Mouse (Mus musculus) CH12.LX (cell line): Measurements from ENCODE around the gene Cd81. TPM values are rescaled to one million over a fixed set of nuclear protein-coding genes. Genes with fewer than 3 reads are reported as not detected.
A peak's percentile ranks its signal among the peaks of the same experiment; 100 is the strongest.

Experiments
- DNase-seq: peaks from one replicate; pipeline ENCODE4 v3.0.0-alpha.2; 2013; ENCODE audit errors: extremely low read depth
- H3K27ac ChIP-seq: 2 replicates; pipeline ENCODE4 v1.5.1; 2012; ENCODE audit warnings: low read depth, mild to moderate bottlenecking, control low read depth, moderate library complexity; ENCODE audit not compliant: insufficient read depth
- H3K27me3 ChIP-seq: replicated peaks from 2 replicates; pipeline ENCODE3; 2012; ENCODE audit warnings: inconsistent platforms
- H3K36me3 ChIP-seq, 2 experiments: replicated peaks in 1 of 2; 2 replicates each; pipeline versions ENCODE3 to v1.6.1; 2012; ENCODE audit warnings: inconsistent platforms in 1 of 2, low read length in 1 of 2, mild to moderate bottlenecking in 1 of 2, mixed read lengths in 1 of 2, moderate library complexity in 1 of 2; ENCODE audit not compliant: control insufficient read depth in 1 of 2, insufficient read depth in 1 of 2
- H3K4me1 ChIP-seq, 2 experiments: 2 replicates each; pipeline ENCODE4 v1.6.1; 2012; ENCODE audit warnings: inconsistent platforms in 1 of 2, moderate library complexity in 1 of 2; ENCODE audit not compliant: insufficient read depth in 2 of 2, control insufficient read depth in 1 of 2
- H3K4me2 ChIP-seq: 2 replicates; pipeline ENCODE4 v1.6.1; 2012; ENCODE audit warnings: low read depth, mild to moderate bottlenecking, control low read depth; ENCODE audit not compliant: poor library complexity, insufficient read depth, severe bottlenecking
- H3K4me3 ChIP-seq, 3 experiments: fragments of 150-350 bp in 1 of 3; sonication (generic) in 1 of 3; replicated peaks in 1 of 3; 2 replicates each; pipeline versions ENCODE3 to v1.5.1; 2011 to 2012; ENCODE audit warnings: low read depth in 2 of 3, low read length in 2 of 3, mild to moderate bottlenecking in 2 of 3, moderate library complexity in 2 of 3, control low read depth in 1 of 3, improper control_type of control experiment in 1 of 3, inconsistent platforms in 1 of 3, mixed read lengths in 1 of 3; ENCODE audit not compliant: poor library complexity in 1 of 3
- H3K79me2 ChIP-seq: replicated peaks from 2 replicates; pipeline ENCODE4 v1.6.1; 2012; ENCODE audit warnings: mild to moderate bottlenecking, moderate library complexity; ENCODE audit not compliant: control insufficient read depth, poor library complexity, insufficient read depth, severe bottlenecking; ENCODE audit errors: extremely low read depth
- H3K9ac ChIP-seq: 2 replicates; pipeline ENCODE4 v1.6.1; 2012; ENCODE audit warnings: low read depth, mild to moderate bottlenecking, control low read depth, moderate library complexity; ENCODE audit not compliant: insufficient read depth
- H3K9me3 ChIP-seq: replicated peaks from 2 replicates; pipeline ENCODE3; 2012; ENCODE audit warnings: low read length, inconsistent platforms, mixed read lengths
- BHLHE40 ChIP-seq: IDR thresholded peaks from 2 replicates; pipeline ENCODE4 v1.6.1; 2011; ENCODE audit warnings: mild to moderate bottlenecking, low read depth, low read length, improper control_type of control experiment
- CHD2 ChIP-seq: IDR thresholded peaks from 2 replicates; pipeline ENCODE4 v1.6.1; 2011; ENCODE audit warnings: low read length, improper control_type of control experiment
- E2F4 ChIP-seq: IDR thresholded peaks from 2 replicates; pipeline ENCODE4 v1.6.1; 2011; ENCODE audit warnings: low read depth, low read length, improper control_type of control experiment; ENCODE audit not compliant: insufficient replicate concordance
- ELF1 ChIP-seq: IDR thresholded peaks from 2 replicates; pipeline ENCODE4 v1.6.1; 2014; ENCODE audit warnings: low read depth, mild to moderate bottlenecking, inconsistent platforms, low read length, improper control_type of control experiment
- EP300 ChIP-seq: IDR thresholded peaks from 2 replicates; pipeline ENCODE4 v1.6.1; 2011; ENCODE audit warnings: low read length, improper control_type of control experiment
- ETS1 ChIP-seq: conservative IDR thresholded peaks from 2 replicates; pipeline ENCODE4 v1.6.1; 2012; ENCODE audit warnings: low read depth, mild to moderate bottlenecking, inconsistent platforms, low read length, improper control_type of control experiment, moderate library complexity
- GABPA ChIP-seq: IDR thresholded peaks from 2 replicates; pipeline ENCODE4 v1.6.1; 2012; ENCODE audit warnings: low read depth, low read length, improper control_type of control experiment, inconsistent platforms; ENCODE audit not compliant: insufficient replicate concordance
- HCFC1 ChIP-seq: IDR thresholded peaks from 2 replicates; pipeline ENCODE4 v1.6.1; 2012; ENCODE audit warnings: low read depth, mild to moderate bottlenecking, inconsistent platforms, low read length, improper control_type of control experiment
- IRF4 ChIP-seq: IDR thresholded peaks from 2 replicates; pipeline ENCODE4 v1.6.1; 2014; ENCODE audit warnings: low read depth, mild to moderate bottlenecking, inconsistent platforms, low read length, improper control_type of control experiment
- JUN ChIP-seq: IDR thresholded peaks from 2 replicates; pipeline ENCODE4 v1.6.1; 2011; ENCODE audit warnings: low read depth, mild to moderate bottlenecking, low read length, improper control_type of control experiment, moderate library complexity; ENCODE audit not compliant: insufficient read depth
- JUND ChIP-seq: conservative IDR thresholded peaks from 2 replicates; pipeline ENCODE4 v1.6.1; 2011; ENCODE audit warnings: low read depth, low read length, improper control_type of control experiment
- KAT2A ChIP-seq: IDR thresholded peaks from 2 replicates; pipeline ENCODE4 v1.6.1; 2012; ENCODE audit warnings: low read length, improper control_type of control experiment, inconsistent platforms; ENCODE audit not compliant: insufficient replicate concordance
- MAFK ChIP-seq: IDR thresholded peaks from 2 replicates; pipeline ENCODE4 v1.6.1; 2011; ENCODE audit warnings: low read length, improper control_type of control experiment; ENCODE audit not compliant: insufficient replicate concordance
- MXI1 ChIP-seq: IDR thresholded peaks from 2 replicates; pipeline ENCODE4 v1.6.1; 2011; ENCODE audit warnings: mild to moderate bottlenecking, low read depth, low read length, improper control_type of control experiment
- MYC ChIP-seq: IDR thresholded peaks from 2 replicates; pipeline ENCODE4 v1.6.1; 2011; ENCODE audit warnings: low read depth, mild to moderate bottlenecking, improper control_type of control experiment, low read length
- NELFE ChIP-seq: IDR thresholded peaks from 2 replicates; pipeline ENCODE4 v1.6.1; 2011; ENCODE audit warnings: low read depth, low read length, improper control_type of control experiment
- NRF1 ChIP-seq: IDR thresholded peaks from 2 replicates; pipeline ENCODE4 v1.6.1; 2014; ENCODE audit warnings: low read depth, mild to moderate bottlenecking, inconsistent platforms, low read length, improper control_type of control experiment, moderate library complexity
- POLR2AphosphoS2 ChIP-seq: IDR thresholded peaks from 2 replicates; pipeline ENCODE4 v1.6.1; 2011; ENCODE audit warnings: low read depth, low read length, improper control_type of control experiment
- RCOR1 ChIP-seq: conservative IDR thresholded peaks from 2 replicates; pipeline ENCODE4 v1.6.1; 2012; ENCODE audit warnings: low read depth, mild to moderate bottlenecking, inconsistent platforms, low read length, improper control_type of control experiment
- SIN3A ChIP-seq: IDR thresholded peaks from 2 replicates; pipeline ENCODE4 v1.6.1; 2012; ENCODE audit warnings: low read length, improper control_type of control experiment, inconsistent platforms
- SMC3 ChIP-seq: IDR thresholded peaks from 2 replicates; pipeline ENCODE4 v1.6.1; 2011; ENCODE audit warnings: low read depth, low read length, improper control_type of control experiment
- TCF12 ChIP-seq: IDR thresholded peaks from 2 replicates; pipeline ENCODE4 v1.6.1; 2014; ENCODE audit warnings: low read depth, mild to moderate bottlenecking, inconsistent platforms, low read length, improper control_type of control experiment
- UBTF ChIP-seq: IDR thresholded peaks from 2 replicates; pipeline ENCODE4 v1.6.1; 2012; ENCODE audit warnings: low read depth, mild to moderate bottlenecking, inconsistent platforms, low read length, improper control_type of control experiment, moderate library complexity
- USF1 ChIP-seq: IDR thresholded peaks from 2 replicates; pipeline ENCODE4 v1.6.1; 2014; ENCODE audit warnings: low read depth, mild to moderate bottlenecking, inconsistent platforms, low read length, improper control_type of control experiment
- USF2 ChIP-seq: conservative IDR thresholded peaks from 2 replicates; pipeline ENCODE4 v1.6.1; 2011; ENCODE audit warnings: low read depth, low read length, improper control_type of control experiment
- ZC3H11A ChIP-seq: IDR thresholded peaks from 2 replicates; pipeline ENCODE4 v1.6.1; 2012; ENCODE audit warnings: low read depth, mild to moderate bottlenecking, inconsistent platforms, low read length, improper control_type of control experiment
- ZKSCAN1 ChIP-seq: IDR thresholded peaks from 2 replicates; pipeline ENCODE4 v1.6.1; 2012; ENCODE audit warnings: low read depth, inconsistent platforms, low read length, improper control_type of control experiment, borderline replicate concordance
- ZMIZ1 ChIP-seq: IDR thresholded peaks from 2 replicates; pipeline ENCODE4 v1.6.1; 2012; ENCODE audit warnings: low read depth, mild to moderate bottlenecking, inconsistent platforms, low read length, improper control_type of control experiment
- ZNF384 ChIP-seq: IDR thresholded peaks from 2 replicates; pipeline ENCODE4 v1.6.1; 2012; ENCODE audit warnings: low read depth, low read length, improper control_type of control experiment, inconsistent platforms
- dilution Hi-C: fragments of 300-500 bp; cut with MboI; formaldehyde crosslinking; loops from 2 replicates; pipeline ENCODE4 v1.14.3; 2020; ENCODE audit warnings: low sequenced_read_pairs; ENCODE audit not compliant: extremely low pct_unique_long_range_greater_than_20kb, extremely low pct_ligation_motif_present
- in situ Hi-C: fragments of 300-500 bp; cut with MboI; formaldehyde crosslinking; loops from 3 replicates; pipeline ENCODE4 v1.14.3; 2019; ENCODE audit warnings: low sequenced_read_pairs, low pct_ligation_motif_present, low pct_unique_long_range_greater_than_20kb, mixed read lengths
- polyA plus RNA-seq: library from polyadenylated mRNA; unstranded; fragments of >175 nt; gene quantifications from 2 replicates; pipeline ENCODE4 v1.2.1, GENCODE M21; 2012; ENCODE audit warnings: low read depth; ENCODE audit not compliant: insufficient read length
- total RNA-seq, 2 experiments: library from RNA; depleted of rRNA; stranded (reverse); fragments of 300-350 nt in 1 of 2; fragments of >200 nt in 1 of 2; gene quantifications; 2 replicates each; pipeline ENCODE4 v1.2.3; 2012 to 2014

The Cd81 gene
- total and polyA plus RNA-seq, 3 experiments: 318 to 352 (median 327) TPM

DNA sequence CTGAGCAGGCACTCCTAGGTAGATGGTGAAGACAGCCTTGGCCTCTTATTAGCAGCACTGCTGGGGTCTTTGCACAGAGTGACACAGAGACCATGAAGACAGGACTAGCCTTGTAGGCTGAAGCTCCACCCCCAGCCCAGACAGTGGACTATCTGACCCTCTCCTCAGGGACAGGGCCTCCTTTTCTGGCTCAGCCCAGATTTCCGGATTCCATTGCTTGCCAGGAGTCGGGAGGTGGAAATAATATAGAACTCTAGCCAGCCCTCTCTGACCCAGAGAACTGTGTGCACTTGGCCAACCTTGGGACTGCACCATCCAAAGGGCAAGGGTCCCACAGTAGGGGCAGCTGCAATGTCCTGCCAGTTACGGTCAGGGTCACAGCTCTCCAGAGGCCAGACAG is 10.4 kb upstream of the Cd81 start:
- Histone ChIP-seq H3K4me3 (no peak overlapping the region), H3K27me3 (no peaks in the 10 kb centered on the region), H3K4me1 (peaks cover 36 to 79% of the 10 kb centered on the region in 2 experiments), H3K9me3 (peaks cover 5% of the 10 kb centered on the region), H3K79me2 (no peaks in the 10 kb centered on the region), H3K4me2 (no peak overlapping the region), H3K36me3 (no peaks in the 10 kb centered on the region), H3K9ac (no peak overlapping the region), H3K27ac (no peak overlapping the region)
- TF ChIP-seq NELFE (no peak), E2F4 (no peak), NRF1 (no peak), ZKSCAN1 (no peak), MAFK (no peak), ZC3H11A (no peak), BHLHE40 (no peak), ETS1 (no peak), UBTF (no peak), CHD2 (no peak), HCFC1 (no peak), USF2 (no peak), KAT2A (no peak), JUND (no peak), ZNF384 (no peak), MXI1 (no peak), SMC3 (no peak)
- DNase-seq: no peak
- in situ Hi-C loops: no loop called here
- dilution Hi-C loops: no loop called here

DNA sequence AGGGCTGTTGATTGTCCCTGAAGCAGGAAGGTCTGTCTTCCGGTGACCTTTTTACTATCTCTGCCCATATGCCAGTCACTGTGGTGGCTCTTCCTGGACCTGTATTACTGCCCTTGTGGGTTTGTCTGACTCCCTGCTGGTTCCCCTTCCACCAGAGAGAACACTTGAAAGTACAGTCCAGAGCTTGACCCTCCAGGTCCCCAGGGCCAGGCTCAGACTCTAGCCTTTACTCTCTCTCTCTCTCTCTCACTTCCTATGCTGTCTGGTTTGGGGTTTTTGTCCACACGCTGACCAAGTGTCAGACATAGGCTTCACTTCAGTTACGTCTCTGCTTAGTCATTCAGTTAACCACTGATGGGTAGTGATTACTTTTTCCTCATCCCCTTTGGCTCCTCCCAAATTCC is 9.6 kb upstream of the Cd81 start:
- DNase-seq: peak; percentile 52
- Histone ChIP-seq H3K9ac (no peak overlapping the region), H3K4me2 (no peak overlapping the region), H3K27me3 (no peaks in the 10 kb centered on the region), H3K27ac (peak overlapping the region; percentile 43; the same call in 1 of the 2 replicates), H3K4me1 (peaks cover 30 to 71% of the 10 kb centered on the region in 2 experiments), H3K4me3 (no peak overlapping the region), H3K79me2 (no peaks in the 10 kb centered on the region), H3K9me3 (peaks cover 5% of the 10 kb centered on the region), H3K36me3 (no peaks in the 10 kb centered on the region)
- in situ Hi-C loops: no loop called here
- dilution Hi-C loops: no loop called here
- TF ChIP-seq JUND (0 out of 2 replicates have a peak, but pooled peaks have one; percentile 29), USF2 (no peak), ETS1 (peak; percentile 75), IRF4 (peak; percentile 92), TCF12 (peak; percentile 44; the same call in 1 of the 2 replicates), POLR2AphosphoS2 (no peak), KAT2A (no peak), JUN (peak; percentile 33; the same call in 1 of the 2 replicates), MXI1 (peak; percentile 51; the same call in 1 of the 2 replicates), BHLHE40 (peak; percentile 51; the same call in 1 of the 2 replicates), SIN3A (0 out of 2 replicates have a peak, but pooled peaks have one; percentile 26), MYC (no peak; the same call in 1 of the 2 replicates), ZMIZ1 (no peak), GABPA (no peak), HCFC1 (no peak), RCOR1 (peak; percentile 71; the same call in 1 of the 2 replicates), UBTF (no peak), USF1 (no peak), ELF1 (peak; percentile 59), EP300 (peak; percentile 73), E2F4 (no peak), ZKSCAN1 (no peak), MAFK (peak; percentile 68; the same call in 1 of the 2 replicates)
